Comparison of ENCODE assay signal across 10 mouse cellular contexts in the genomic region with DNA sequence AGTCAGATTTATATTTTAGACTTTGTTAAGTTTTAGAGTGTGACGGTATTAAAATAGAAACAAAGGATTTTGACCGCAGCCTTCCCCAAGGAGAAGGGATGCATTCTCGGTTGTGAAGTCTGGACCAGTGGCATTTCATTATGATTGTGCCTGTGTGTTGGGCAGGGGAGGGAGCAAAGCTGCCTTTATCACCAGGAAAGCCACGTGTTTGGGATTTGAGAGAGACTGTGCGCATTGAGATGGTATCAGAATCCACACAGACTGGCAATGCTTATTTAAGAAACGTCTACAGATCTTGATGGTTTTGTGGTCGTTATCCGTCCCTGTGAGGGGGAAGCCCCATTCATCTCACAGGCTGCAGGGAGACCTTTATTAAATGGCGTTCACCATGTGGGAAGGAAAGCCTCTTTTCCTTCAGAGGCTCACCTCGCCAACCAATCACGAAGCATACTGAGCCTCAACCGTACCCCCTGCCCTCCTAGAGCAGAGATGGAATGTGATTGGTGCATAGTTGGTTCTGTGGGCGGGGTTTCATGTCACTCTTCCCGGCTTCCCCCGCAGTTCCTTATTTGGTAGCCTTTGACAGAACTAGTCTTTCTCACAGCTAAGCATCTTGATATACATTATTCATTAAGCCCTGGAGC.
DNase-seq lines count a peak whose midpoint lies in the region; ATAC-seq and TF ChIP-seq lines count a peak whose summit lies in the region.
"Had no signal": no experiment of that assay in that cellular context is flagged by ENCODE, and none has a peak within 500 bp of the region (broad histone marks: within the 10 kb centered on the region; RNA-seq: fewer than 3 reads in every experiment).

No protein-coding gene starts in this region.

- peak overlapping the region; percentile 46 for H3K4me2 ChIP-seq in kidney, embryonic 15.5 days

- ATAC-seq in kidney, embryonic 15.5 days (replicated peaks; ENCODE audit: low FRiP score) = peak; percentile 74; the same call in 1 of the 2 replicates
- ATAC-seq in granulocyte monocyte progenitor cell, adult 5-6 weeks (replicated peaks; ENCODE audit: poor library complexity, severe bottlenecking) = peak; percentile 83
- no peak for ATAC-seq in erythroblast, adult 5-6 weeks (replicated peaks; ENCODE audit: low FRiP score, poor library complexity, severe bottlenecking)
- ATAC-seq: Patski had no signal

- no peaks in the 10 kb centered on the region for H3K36me3 ChIP-seq in kidney, embryonic 15.5 days
- no peaks in the 10 kb centered on the region for H3K36me3 ChIP-seq in kidney, adult 2 months (ENCODE audit: control insufficient read depth, insufficient read depth, low read length)

- no peak overlapping the region for H3K9ac ChIP-seq in kidney, embryonic 15.5 days

- TF ChIP-seq CTCF in kidney, adult 2 months (conservative IDR thresholded peaks at IDR 0.05; ENCODE audit: insufficient read depth, insufficient read length, low read depth, low read length) = no peak

- H3K9me3 ChIP-seq in kidney, embryonic 15.5 days (replicated peaks) = no peaks in the 10 kb centered on the region

- no peak for DNase-seq in kidney, adult 2 months
- DNase-seq in cerebellum, adult 9-11 months = peak; percentile 46
- DNase-seq in layer of hippocampus, postnatal 10 days (ENCODE audit: low spot score in 2 of 2) = peak; percentile 67 to 77
- peak; percentile 68 for DNase-seq in lung, postnatal 10 days
- peak; percentile 94 for DNase-seq in right cerebral cortex, adult 18-20 months

- H3K4me1 ChIP-seq in kidney, embryonic 15.5 days = peaks cover 4% of the 10 kb centered on the region
- H3K4me1 ChIP-seq in kidney, adult 2 months (ENCODE audit: control insufficient read depth, insufficient read depth, low read length) = no peaks in the 10 kb centered on the region

- H3K27ac ChIP-seq in kidney, embryonic 15.5 days = no peak overlapping the region
- H3K27ac ChIP-seq in kidney, adult 2 months (ENCODE audit: insufficient read depth, low read depth, low read length) = no peak overlapping the region
- H3K27ac ChIP-seq: macrophage had no signal

- H3K27me3 ChIP-seq in kidney, embryonic 15.5 days = no peaks in the 10 kb centered on the region
- H3K27me3 ChIP-seq in kidney, adult 2 months (replicated peaks; ENCODE audit: control insufficient read depth, insufficient read depth, low read length) = no peaks in the 10 kb centered on the region
- H3K27me3 ChIP-seq: Patski had no signal

- peak overlapping the region; percentile 9; the same call in 1 of the 2 replicates for H3K4me3 ChIP-seq in kidney, embryonic 15.5 days (replicated peaks)
- H3K4me3 ChIP-seq in kidney, adult 2 months (ENCODE audit: insufficient read depth, low read depth, low read length) = no peak overlapping the region

- 39% methylated on average over 15 of the region's 15 CpGs for WGBS in kidney, embryonic 15.5 days
- 46% methylated on average over 15 of the region's 15 CpGs for WGBS in kidney, adult 2 months

- TF ChIP-seq POLR2A in kidney, adult 2 months (IDR thresholded peaks at IDR 0.05; ENCODE audit: low read depth, low read length) = no peak
